Mouse (Mus musculus): ENCODE results near the gene BC005537.
"Not testable (repeated sequence)": the region's sequence is repeated elsewhere in the genome, so short reads cannot be mapped to it uniquely, and the experiment has no call there.

The BC005537 gene

GRCm38 (mm10) chr13:24799925-24800673, 1.4 kb upstream of the BC005537 start:
- peak; percentile 48 for DNase-seq

- peak; percentile 99 for DNase-seq
Observed at GRCm38 (mm10) chr13:24800674-24801307, 666 bp upstream of the BC005537 start.

GRCm38 (mm10) chr13:24802131-24802691, 754 bp downstream of the BC005537 start:
- peak; percentile 60 for DNase-seq

- DNase-seq, result no peak
Observed at GRCm38 (mm10) chr13:24803196-24803595, 1.7 kb downstream of the BC005537 start.

GRCm38 (mm10) chr13:24806079-24806478, 4.6 kb downstream of the BC005537 start:
- no peak for DNase-seq

GRCm38 (mm10) chr13:24812521-24812920, 11.1 kb downstream of the BC005537 start:
- no peak for DNase-seq

- no peak for DNase-seq
Observed at GRCm38 (mm10) chr13:24814616-24815015, 13.2 kb downstream of the BC005537 start.

- no peak for DNase-seq
Observed at GRCm38 (mm10) chr13:24816125-24817092, 15.0 kb downstream of the BC005537 start.

GRCm38 (mm10) chr13:24819931-24820330, 18.5 kb downstream of the BC005537 start:
- DNase-seq, result no peak

GRCm38 (mm10) chr13:24822663-24823343, 21.3 kb downstream of the BC005537 start:
- DNase-seq, result no peak

GRCm38 (mm10) chr13:24824647-24825046, 23.2 kb downstream of the BC005537 start:
- DNase-seq, result no peak

- no peak for DNase-seq
Observed at GRCm38 (mm10) chr13:24825587-24825986, 24.1 kb downstream of the BC005537 start.

- DNase-seq, result no peak
Observed at GRCm38 (mm10) chr13:24826116-24826515, 24.7 kb downstream of the BC005537 start.

GRCm38 (mm10) chr13:24830756-24831352, 29.4 kb downstream of the BC005537 start:
- peak; percentile 12 for DNase-seq

GRCm38 (mm10) chr13:24831353-24832130, 30.1 kb downstream of the BC005537 start, which contains the start of the genes Acot13 and Tdp2:
TSS of gene Acot13 (minus strand) at chr13:24831540.
TSS of gene Tdp2 (plus strand) at chr13:24831679.
- DNase-seq, result peak; percentile 97

GRCm38 (mm10) chr13:24832131-24832810, 30.8 kb downstream of the BC005537 start:
- no peak for DNase-seq

- no peak for DNase-seq
Observed at GRCm38 (mm10) chr13:24832811-24833155, 31.3 kb downstream of the BC005537 start.

- not testable (repeated sequence) for DNase-seq
Observed at GRCm38 (mm10) chr13:24837765-24838164, 36.3 kb downstream of the BC005537 start.

- no peak for DNase-seq
Observed at GRCm38 (mm10) chr13:24839831-24840230, 38.4 kb downstream of the BC005537 start.

GRCm38 (mm10) chr13:24841702-24842101, 40.2 kb downstream of the BC005537 start:
- no peak for DNase-seq
